Mouse (Mus musculus) cerebellum, postnatal 25 days (tissue): ENCODE data around the gene Tenm3.
"Not testable (repeated sequence)": the region's sequence is repeated elsewhere in the genome, so short reads cannot be mapped to it uniquely, and the experiment has no call there.

Source experiments
- DNase-seq, 2 experiments: peaks; one replicate each; pipeline ENCODE4 v3.0.0; 2021; ENCODE audit warnings: mixed read lengths in 2 of 2

The Tenm3 gene

GRCm38 (mm10) chr8:48181000-48181399 lies 662.8 kb downstream of the Tenm3 start:
- DNase-seq: no peak

- not testable (repeated sequence) for DNase-seq
Observed at GRCm38 (mm10) chr8:48180146-48180545, 663.6 kb downstream of the Tenm3 start.

GRCm38 (mm10) chr8:48178993-48179392 lies 664.8 kb downstream of the Tenm3 start:
- no peak for DNase-seq

GRCm38 (mm10) chr8:48177876-48178275 lies 665.9 kb downstream of the Tenm3 start:
- no peak for DNase-seq
